Mouse (Mus musculus) heart, adult 2 months (tissue): ENCODE results near the gene Kcnk5.

Experiments used
- CTCF ChIP-seq: fragments of 200-600 bp; IDR thresholded peaks from 2 replicates; pipeline ENCODE4 v1.8.1; 2022; ENCODE audit warnings: antibody characterized with exemption, mild to moderate bottlenecking, moderate library complexity
- EP300 ChIP-seq: fragments of 200-500 bp; IDR thresholded peaks from 2 replicates; pipeline ENCODE4 v1.6.1; 2011; ENCODE audit warnings: low read depth, low read length, control low read depth; ENCODE audit not compliant: insufficient read depth
- POLR2A ChIP-seq: fragments of 200-500 bp; IDR thresholded peaks from 2 replicates; pipeline ENCODE4 v1.6.1; 2011; ENCODE audit warnings: mild to moderate bottlenecking, low read depth, low read length, control low read depth; ENCODE audit not compliant: insufficient read depth

GRCm38 (mm10) chr14:20162686-20163085, 18.9 kb downstream of the Kcnk5 start:
- TF ChIP-seq EP300 (no peak), CTCF (no peak), POLR2A (no peak)
